Mouse (Mus musculus): Measurements from ENCODE around the gene Gm20219. TPM values are rescaled to one million over a fixed set of nuclear protein-coding genes. Genes with fewer than 3 reads are reported as not detected.

The Gm20219 gene
- polyA plus RNA-seq, 1 experiment from 2014 or later, result 10.7 TPM

Other genes with a start within 250 kb of the Gm20219 start
- gene Kdm4b, start 228.3 kb downstream of the Gm20219 start, polyA plus RNA-seq (2015; fragmentation: Nextera tagmentation; extraction: Ambion mirVana), result 27.8 and 33.9 TPM in 2 replicates
- gene Ptprs, start 77.9 kb downstream of the Gm20219 start, polyA plus RNA-seq (2015; fragmentation: Nextera tagmentation; extraction: Ambion mirVana), result 71.8 and 81.2 TPM in 2 replicates
- not detected in 2 replicates for gene Znrf4, start 42.0 kb downstream of the Gm20219 start, polyA plus RNA-seq (2015; fragmentation: Nextera tagmentation; extraction: Ambion mirVana)
- gene Safb2, start 30.2 kb upstream of the Gm20219 start, polyA plus RNA-seq (2015; fragmentation: Nextera tagmentation; extraction: Ambion mirVana), result 77.9 and 82.7 TPM in 2 replicates
- gene Safb, start 30.4 kb upstream of the Gm20219 start, polyA plus RNA-seq (2015; fragmentation: Nextera tagmentation; extraction: Ambion mirVana), result 95.8 and 106 TPM in 2 replicates
- 230 and 238 TPM in 2 replicates for gene 2410015M20Rik, start 55.4 kb upstream of the Gm20219 start, polyA plus RNA-seq (2015; fragmentation: Nextera tagmentation; extraction: Ambion mirVana)
- 1,749 and 1,789 TPM in 2 replicates for gene Rpl36, start 59.0 kb upstream of the Gm20219 start, polyA plus RNA-seq (2015; fragmentation: Nextera tagmentation; extraction: Ambion mirVana)
- 59.1 and 59.2 TPM in 2 replicates for gene Lonp1, start 72.5 kb upstream of the Gm20219 start, polyA plus RNA-seq (2015; fragmentation: Nextera tagmentation; extraction: Ambion mirVana)
- 0.30 and 0.48 TPM in 2 replicates for gene Catsperd, start 73.8 kb upstream of the Gm20219 start, polyA plus RNA-seq (2015; fragmentation: Nextera tagmentation; extraction: Ambion mirVana)
- gene Ranbp3, start 118.9 kb upstream of the Gm20219 start, polyA plus RNA-seq (2015; fragmentation: Nextera tagmentation; extraction: Ambion mirVana), result 75.9 and 81.6 TPM in 2 replicates
- gene Ndufa11, start 163.4 kb upstream of the Gm20219 start, polyA plus RNA-seq (2015; fragmentation: Nextera tagmentation; extraction: Ambion mirVana), result 437 and 463 TPM in 2 replicates
- gene Vmac, start 163.6 kb upstream of the Gm20219 start, polyA plus RNA-seq (2015; fragmentation: Nextera tagmentation; extraction: Ambion mirVana), result 16.9 and 21.5 TPM in 2 replicates
- 13.3 and 14.7 TPM in 2 replicates for gene Nrtn, start 203.1 kb upstream of the Gm20219 start, polyA plus RNA-seq (2015; fragmentation: Nextera tagmentation; extraction: Ambion mirVana)
- 40.1 and 48.2 TPM in 2 replicates for gene Dus3l, start 210.4 kb upstream of the Gm20219 start, polyA plus RNA-seq (2015; fragmentation: Nextera tagmentation; extraction: Ambion mirVana)
- gene Prr22, start 215.9 kb upstream of the Gm20219 start, polyA plus RNA-seq (2015; fragmentation: Nextera tagmentation; extraction: Ambion mirVana), result 1.3 and 1.4 TPM in 2 replicates

Measured in stomach, embryonic 15.5 days (tissue).